Mouse (Mus musculus) embryonic stem cell, embryonic (primary cell): ENCODE measurements around the gene Mboat7.

Experiments
- CTCF ChIA-PET, 4 experiments: fragments of 300-600 bp in 2 of 4; fragments of 350-600 bp in 2 of 4; sonication (Branson Sonifier 250); formaldehyde crosslinking; loops; one replicate each; lab custom pipeline; 2022; ENCODE audit warnings: inconsistent platforms in 2 of 4; lab: Charles Lee
- POLR2A ChIA-PET, 4 experiments: fragments of 300-600 bp in 2 of 4; fragments of 350-600 bp in 2 of 4; sonication (Branson Sonifier 250); formaldehyde crosslinking; loops; one replicate each; lab custom pipeline; 2022; ENCODE audit warnings: antibody characterized with exemption in 4 of 4, inconsistent platforms in 1 of 4; lab: Charles Lee

The Mboat7 gene

DNA sequence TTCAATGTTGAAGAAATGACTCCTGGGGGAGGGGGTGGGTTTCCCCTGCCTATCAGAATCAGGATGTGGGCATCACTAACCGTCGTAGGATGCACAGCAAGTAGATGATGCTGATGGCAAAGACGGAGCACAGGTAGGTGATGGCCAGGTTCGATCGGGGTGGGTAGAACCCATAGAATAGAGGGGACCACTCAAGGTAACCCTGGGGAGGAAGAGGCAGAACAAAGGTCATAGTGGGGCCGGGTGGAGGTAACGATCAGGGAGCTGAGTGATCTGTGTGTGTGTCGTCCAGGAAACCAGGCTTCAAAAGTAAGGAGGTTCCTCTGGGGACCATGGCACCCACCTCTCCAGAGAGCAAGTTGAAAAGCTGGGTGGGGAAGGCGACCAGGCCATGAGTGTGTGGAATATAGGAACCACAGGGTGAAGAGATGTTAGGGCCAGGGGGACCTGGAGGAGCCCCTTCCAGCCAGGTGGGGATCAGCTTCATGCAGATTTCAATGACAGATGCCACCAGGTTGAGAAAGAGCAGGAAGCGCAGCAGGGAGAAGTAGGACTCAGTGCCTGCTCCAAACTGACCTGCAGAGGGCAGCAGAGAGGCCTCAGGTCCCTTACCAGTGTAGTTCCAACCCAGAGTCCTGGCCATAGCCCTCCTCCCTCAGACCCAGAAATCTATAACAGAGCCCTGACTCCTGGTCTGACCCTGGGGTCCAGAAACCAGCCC, 18.7 kb downstream of the Mboat7 start:
- CTCF ChIA-PET = interaction anchor here (0.6 to 2.0 kb wide), 11 partner anchors 9 to 796 kb away, joined by 3 to 11 read pairs (median 5); partner anchors contain the start of genes Mboat7 (in 3 of the 4), Tsen34 (in 3 of the 4) and Leng1 (in 2 of the 4)
- POLR2A ChIA-PET = interaction anchor here (0.6 to 11.1 kb wide), 18 partner anchors 8 to 327 kb away, joined by 3 to 172 read pairs (median 5); partner anchors contain the start of genes Leng1 (in 4 of the 4), Tsen34 (in 3 of the 4), Mboat7 (in 2 of the 4) and Cnot3 (in 1 of the 4)

- POLR2A ChIA-PET = interaction anchor here (0.6 to 9.5 kb wide), 45 partner anchors 8 to 1346 kb away, joined by 3 to 161 read pairs (median 6); partner anchors contain the start of genes Cnot3 (in 3 of the 4), Mboat7 (in 3 of the 4), Tsen34 (in 3 of the 4) and Ndufa3 (in 2 of the 4)
- CTCF ChIA-PET = interaction anchor here (0.5 to 2.5 kb wide), 15 partner anchors 8 to 1493 kb away, joined by 3 to 11 read pairs (median 4); partner anchors contain the start of genes Mboat7 (in 1 of the 4), Ndufa3 (in 1 of the 4), Tnni3 (in 1 of the 4) and Tsen34 (in 1 of the 4)
Observed at GRCm38 (mm10) chr7:3666921-3667391, 26.4 kb downstream of the Mboat7 start.

GRCm38 (mm10) chr7:3665215-3666114, 27.9 kb downstream of the Mboat7 start, which contains the start of gene Leng1:
TSS of gene Leng1 (minus strand) at chr7:3665840.
- POLR2A ChIA-PET = interaction anchor here (0.5 to 9.5 kb wide), 86 partner anchors 9 to 1348 kb away, joined by 3 to 161 read pairs (median 5); partner anchors contain the start of genes Cnot3 (in 4 of the 4), Mboat7 (in 4 of the 4), Tsen34 (in 4 of the 4) and Ndufa3 (in 3 of the 4)
- CTCF ChIA-PET = interaction anchor here (0.6 to 2.5 kb wide), 14 partner anchors 7 to 861 kb away, joined by 3 to 11 read pairs (median 4); partner anchors contain the start of genes Cdc42ep5 (in 1 of the 4), Cnot3 (in 1 of the 4) and Ndufa3 (in 1 of the 4)

GRCm38 (mm10) chr7:3664524-3665214, 28.7 kb downstream of the Mboat7 start:
- POLR2A ChIA-PET = interaction anchor here (0.5 to 9.5 kb wide), 77 partner anchors 9 to 1202 kb away, joined by 3 to 161 read pairs (median 5); partner anchors contain the start of genes Cnot3 (in 4 of the 4), Mboat7 (in 4 of the 4), Tsen34 (in 4 of the 4) and Ndufa3 (in 3 of the 4)
- CTCF ChIA-PET = interaction anchor here in 2 of 4 experiments (0.6 to 2.5 kb wide), 10 partner anchors 10 to 862 kb away, joined by 3 to 11 read pairs (median 4); partner anchors contain the start of genes Cdc42ep5 (in 1 of the 2) and Cnot3 (in 1 of the 2)

DNA sequence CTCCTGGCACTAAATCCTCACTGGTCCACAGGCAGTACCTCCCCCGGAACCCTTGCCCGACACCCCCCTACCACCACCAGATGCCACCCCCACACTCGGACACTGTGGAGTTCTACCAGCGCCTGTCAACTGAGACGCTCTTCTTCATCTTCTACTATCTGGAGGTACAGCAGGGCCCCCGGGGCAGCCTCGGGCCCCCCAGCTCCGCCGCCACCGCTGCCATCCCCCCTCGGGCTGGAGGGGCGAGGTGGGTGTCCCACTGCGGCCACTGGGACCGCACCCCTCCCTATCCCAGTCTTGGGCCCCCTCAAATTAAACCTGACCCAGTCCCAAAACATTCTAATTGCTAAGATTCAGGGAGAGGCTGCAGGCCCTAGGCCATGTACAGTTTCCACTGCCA, 34.7 kb downstream of the Mboat7 start:
- CTCF ChIA-PET = interaction anchor here in 3 of 4 experiments (0.7 to 1.5 kb wide), 4 partner anchors 8 to 18 kb away, joined by 3 read pairs; partner anchors contain the start of gene Cnot3 (in 1 of the 3)

DNA sequence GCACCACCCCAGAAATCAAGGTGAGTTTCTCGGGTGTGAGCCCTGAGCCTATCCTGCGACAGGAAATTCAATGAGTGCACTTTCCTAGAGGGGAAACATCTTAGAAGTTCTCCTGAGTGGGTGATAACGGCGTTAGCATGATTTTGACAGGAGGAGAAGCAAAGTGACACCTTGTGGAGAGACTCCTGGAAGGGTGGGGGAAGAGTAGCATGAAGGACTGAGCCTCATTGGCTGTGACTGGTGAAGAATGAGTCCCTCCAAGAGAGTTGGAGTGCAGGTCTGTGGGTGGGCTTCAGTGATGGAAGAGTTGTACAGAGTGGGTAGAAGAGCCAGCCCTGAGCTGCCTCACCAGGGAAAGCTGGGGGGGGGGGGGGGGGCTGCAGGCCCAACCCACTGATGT, 36.4 kb downstream of the Mboat7 start:
- ChIA-PET POLR2A (interaction anchor here (0.8 to 23.7 kb wide), 14 partner anchors 8 to 1255 kb away, joined by 3 to 772 read pairs (median 46); partner anchors contain the start of genes Cnot3 (in 3 of the 4), Leng1 (in 3 of the 4), Mboat7 (in 2 of the 4) and Tsen34 (in 2 of the 4)), CTCF (interaction anchor here in 3 of 4 experiments (0.7 to 1.2 kb wide), 3 partner anchors 10 to 217 kb away, joined by 3 to 10 read pairs (median 3); no protein-coding TSS in a partner anchor)

More for the DNA sequence above, 34.7 kb downstream of the Mboat7 start:
- POLR2A ChIA-PET = interaction anchor here (0.6 to 23.7 kb wide), 21 partner anchors 8 to 951 kb away, joined by 3 to 772 read pairs (median 6); partner anchors contain the start of genes Cnot3 (in 4 of the 4), Mboat7 (in 3 of the 4), Tsen34 (in 3 of the 4) and Leng1 (in 2 of the 4)

DNA sequence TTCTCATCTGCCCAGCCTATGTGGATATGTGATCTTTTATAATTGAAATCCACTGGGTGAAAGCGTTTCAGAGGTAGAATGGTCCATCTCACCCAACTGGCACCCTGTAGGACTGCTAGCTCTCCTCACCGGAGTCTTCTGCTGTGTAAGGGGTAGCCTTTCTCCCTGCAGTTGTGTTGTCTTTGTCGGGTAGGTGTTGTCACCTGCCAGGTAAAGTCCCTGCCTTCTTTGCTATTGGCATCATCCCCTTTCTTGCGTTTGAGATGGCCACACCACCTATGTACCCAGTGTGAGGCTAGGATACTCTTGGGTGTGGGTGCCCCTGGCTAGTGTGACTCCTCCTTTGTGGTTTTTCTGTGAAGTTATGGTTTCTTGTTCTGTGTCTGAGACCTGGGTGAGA, 46.7 kb downstream of the Mboat7 start:
- ChIA-PET CTCF (interaction anchor here in 2 of 4 experiments (1.1 to 3.3 kb wide), 2 partner anchors 19 to 30 kb away, joined by 4 to 12 read pairs; partner anchors contain the start of genes Leng1 (in 1 of the 2), Ndufa3 (in 1 of the 2) and Oscar (in 1 of the 2)), POLR2A (interaction anchor here (0.6 to 30.5 kb wide), 38 partner anchors 6 to 1166 kb away, joined by 3 to 772 read pairs (median 19); partner anchors contain the start of genes Leng1 (in 3 of the 4), Mboat7 (in 3 of the 4), Prpf31 (in 3 of the 4) and Tfpt (in 3 of the 4))

DNA sequence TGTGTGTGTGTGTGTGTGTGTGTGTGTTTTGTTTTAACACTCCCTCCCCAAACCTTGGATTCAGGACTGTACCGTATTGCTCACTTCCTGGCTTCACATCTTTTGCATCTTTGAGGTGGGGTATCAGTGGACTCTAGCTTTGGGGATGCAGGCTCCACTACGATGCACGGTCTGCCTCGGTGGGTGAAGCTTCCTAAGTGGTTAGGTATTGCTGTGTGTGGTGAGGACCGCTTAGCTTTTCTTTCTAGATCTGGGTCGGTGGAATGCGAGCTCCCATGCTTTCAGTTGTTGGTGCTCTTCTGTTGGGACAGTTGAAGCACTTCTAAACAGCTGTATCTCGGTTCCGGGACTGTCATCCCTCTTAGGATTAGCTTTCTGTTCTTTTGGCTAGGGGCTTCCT, 47.1 kb downstream of the Mboat7 start:
- POLR2A ChIA-PET = interaction anchor here (0.5 to 30.5 kb wide), 57 partner anchors 6 to 1192 kb away, joined by 3 to 772 read pairs (median 13); partner anchors contain the start of genes Leng1 (in 4 of the 4), Mboat7 (in 4 of the 4), Ndufa3 (in 3 of the 4) and Prpf31 (in 3 of the 4)

DNA sequence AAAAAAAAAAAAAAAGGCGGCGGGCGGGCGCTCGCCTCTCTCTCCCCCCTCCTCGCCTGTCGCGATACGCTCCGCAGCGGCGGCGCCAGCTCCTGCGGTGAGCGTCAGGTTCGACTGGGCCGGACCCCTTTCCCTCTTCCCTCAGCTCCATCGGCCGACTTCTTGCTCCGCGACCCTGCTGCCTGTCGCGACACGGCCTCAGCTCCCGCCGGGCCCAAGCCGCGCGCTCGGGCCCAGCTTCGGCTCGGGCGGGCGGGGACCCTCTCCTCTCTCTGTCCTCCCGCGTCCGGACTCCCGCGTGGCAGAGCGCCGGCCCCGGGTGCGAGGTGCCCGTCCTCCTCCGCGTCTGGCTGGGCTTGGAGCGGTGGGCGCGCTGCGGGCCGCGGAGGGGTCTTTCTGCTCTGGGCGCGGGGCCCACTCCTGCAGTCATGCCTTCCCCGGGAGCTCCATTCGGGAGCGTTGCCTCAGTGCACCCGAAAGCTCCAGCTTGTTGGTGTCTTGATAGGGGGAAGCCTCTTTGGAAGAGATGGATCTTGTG, 47.8 kb downstream of the Mboat7 start:
- CTCF ChIA-PET = interaction anchor here in 3 of 4 experiments (0.7 to 3.3 kb wide), 11 partner anchors 13 to 864 kb away, joined by 3 to 25 read pairs (median 5); partner anchors contain the start of genes Ndufa3 (in 2 of the 3), Leng1 (in 1 of the 3), Oscar (in 1 of the 3) and Tmc4 (in 1 of the 3)
- POLR2A ChIA-PET = interaction anchor here (0.5 to 30.5 kb wide), 130 partner anchors 7 to 1455 kb away, joined by 3 to 772 read pairs (median 5); partner anchors contain the start of genes Leng1 (in 4 of the 4), Mboat7 (in 4 of the 4), Ndufa3 (in 4 of the 4) and Prpf31 (in 4 of the 4)

More for the DNA sequence above, 47.1 kb downstream of the Mboat7 start:
- CTCF ChIA-PET = interaction anchor here in 2 of 4 experiments (1.1 to 3.3 kb wide), 3 partner anchors 19 to 30 kb away, joined by 4 to 25 read pairs (median 12); partner anchors contain the start of genes Ndufa3 (in 2 of the 2), Leng1 (in 1 of the 2) and Oscar (in 1 of the 2)

DNA sequence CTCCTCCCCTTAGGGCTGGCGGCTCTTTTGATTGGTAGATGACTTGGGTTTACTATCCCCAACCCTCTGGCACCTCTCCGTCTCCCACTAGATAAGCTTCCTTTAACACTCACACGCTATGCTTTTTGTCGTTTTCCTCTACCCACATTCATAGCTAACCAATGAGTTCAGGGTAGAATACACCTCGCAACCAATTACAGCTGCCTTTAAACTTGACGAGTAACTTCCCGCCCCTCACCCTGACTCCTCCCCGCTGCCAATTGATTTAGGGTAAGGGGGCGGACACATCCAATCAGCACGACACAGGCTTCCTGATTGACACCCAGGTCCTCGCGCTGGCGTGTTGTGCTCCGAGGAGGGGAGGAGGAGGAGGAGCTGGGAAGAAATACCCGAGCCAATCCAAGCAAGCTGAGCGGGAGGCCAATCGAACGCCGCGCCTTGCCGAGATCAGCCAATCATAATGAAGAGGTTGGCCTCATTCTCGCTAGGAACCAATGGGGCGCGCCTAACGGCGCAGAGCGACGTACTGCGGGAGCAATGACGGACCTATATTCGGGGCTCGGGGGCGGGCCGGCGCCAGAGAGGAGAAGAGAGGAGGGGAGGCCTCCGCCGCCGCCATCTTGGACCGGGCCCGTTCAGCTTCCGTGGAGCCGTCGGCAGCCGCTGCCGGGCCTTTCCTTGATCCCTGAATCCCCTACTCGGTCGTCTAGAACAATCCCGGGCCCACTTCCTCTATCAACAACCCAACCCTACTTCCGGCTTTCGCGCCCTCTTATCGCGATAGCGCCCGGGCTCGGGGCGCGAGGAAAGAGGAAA, 48.4 kb downstream of the Mboat7 start, which contains the start of gene Cnot3:
Cnot3 (plus strand) TSS at position 597 of the 816 bp plus-strand sequence.
- POLR2A ChIA-PET = interaction anchor here (0.6 to 30.5 kb wide), 157 partner anchors 7 to 1455 kb away, joined by 3 to 772 read pairs (median 5); partner anchors contain the start of genes Leng1 (in 4 of the 4), Mboat7 (in 4 of the 4), Ndufa3 (in 4 of the 4) and Prpf31 (in 4 of the 4)
- CTCF ChIA-PET = interaction anchor here in 3 of 4 experiments (0.7 to 3.3 kb wide), 18 partner anchors 11 to 1148 kb away, joined by 3 to 25 read pairs (median 4); partner anchors contain the start of genes Ndufa3 (in 2 of the 3), Leng1 (in 1 of the 3), Mboat7 (in 1 of the 3) and Oscar (in 1 of the 3)

DNA sequence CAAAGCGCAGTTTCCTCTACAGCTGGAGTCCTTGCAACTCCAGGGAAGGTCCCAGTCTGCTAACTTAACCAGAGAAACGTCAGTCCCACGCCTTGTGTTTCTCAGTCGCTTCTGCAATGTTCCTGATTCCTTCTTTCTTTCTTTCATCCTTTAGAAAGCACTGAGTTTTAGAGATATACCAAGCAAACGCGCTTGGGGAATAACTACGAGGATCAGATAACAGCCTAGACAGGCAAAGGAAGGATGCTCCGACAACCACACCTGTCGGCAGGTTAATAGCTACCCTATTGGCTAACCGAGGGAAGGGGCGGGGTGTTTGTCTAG, 49.0 kb downstream of the Mboat7 start:
- POLR2A ChIA-PET = interaction anchor here (0.7 to 30.5 kb wide), 127 partner anchors 8 to 1387 kb away, joined by 3 to 772 read pairs (median 5); partner anchors contain the start of genes Leng1 (in 4 of the 4), Prpf31 (in 4 of the 4), Tfpt (in 4 of the 4) and Mboat7 (in 3 of the 4)
- CTCF ChIA-PET = interaction anchor here in 3 of 4 experiments (0.7 to 3.3 kb wide), 15 partner anchors 10 to 1148 kb away, joined by 3 to 25 read pairs (median 4); partner anchors contain the start of genes Ndufa3 (in 2 of the 3), Leng1 (in 1 of the 3), Mboat7 (in 1 of the 3) and Oscar (in 1 of the 3)

DNA sequence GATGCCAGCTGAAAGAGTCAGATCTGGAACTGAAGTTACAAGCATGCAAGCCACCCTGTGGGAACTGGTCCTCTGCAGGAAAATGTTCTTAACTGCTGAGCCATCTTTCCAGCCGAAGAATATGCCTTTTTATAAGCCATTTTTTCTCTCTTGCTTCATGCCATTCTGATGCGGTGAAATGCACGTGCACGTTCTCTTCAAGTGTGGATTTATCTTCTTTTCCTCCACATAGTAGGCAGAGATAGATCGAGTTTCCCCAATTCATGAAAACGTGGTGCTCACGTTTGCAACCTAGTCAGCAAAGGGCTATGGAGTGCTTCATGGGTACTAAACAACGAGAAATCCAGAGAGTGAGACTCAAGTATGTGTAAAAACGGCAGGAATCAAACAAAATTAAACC, 49.5 kb downstream of the Mboat7 start:
- ChIA-PET CTCF (interaction anchor here in 3 of 4 experiments (0.9 to 3.3 kb wide), 8 partner anchors 15 to 864 kb away, joined by 3 to 25 read pairs (median 6); partner anchors contain the start of genes Ndufa3 (in 2 of the 3), Leng1 (in 1 of the 3), Mboat7 (in 1 of the 3) and Oscar (in 1 of the 3)), POLR2A (interaction anchor here (0.7 to 30.5 kb wide), 79 partner anchors 8 to 1371 kb away, joined by 3 to 772 read pairs (median 6); partner anchors contain the start of genes Leng1 (in 3 of the 4), Mboat7 (in 3 of the 4), Ndufa3 (in 3 of the 4) and Prpf31 (in 3 of the 4))

GRCm38 (mm10) chr7:3643412-3643811, 49.9 kb downstream of the Mboat7 start:
- POLR2A ChIA-PET = interaction anchor here (1.0 to 30.5 kb wide), 20 partner anchors 8 to 835 kb away, joined by 3 to 772 read pairs (median 24); partner anchors contain the start of genes Mboat7 (in 3 of the 4), Tsen34 (in 3 of the 4), Leng1 (in 2 of the 4) and Ndufa3 (in 2 of the 4)

More at GRCm38 (mm10) chr7:3643412-3643811, 49.9 kb downstream of the Mboat7 start:
- CTCF ChIA-PET = interaction anchor here in 2 of 4 experiments (1.1 to 3.3 kb wide), 2 partner anchors 27 to 1634 kb away, joined by 4 to 12 read pairs; partner anchors contain the start of genes Ndufa3 (in 1 of the 2) and Oscar (in 1 of the 2)
